ENCODE assay signal across 23 mouse cellular contexts in genomic region chr19:46963440-46963839, GRCm38 (mm10). TPM values are rescaled to one million over a fixed set of nuclear protein-coding genes. Genes with fewer than 3 reads are reported as not detected.
A peak's percentile ranks its signal among the peaks of the same experiment; 100 is the strongest.
DNase-seq lines count a peak whose midpoint lies in the region; ATAC-seq and TF ChIP-seq lines count a peak whose summit lies in the region.
"Had no signal": no experiment of that assay in that cellular context is flagged by ENCODE, and none has a peak within 500 bp of the region (broad histone marks: within the 10 kb centered on the region; RNA-seq: fewer than 3 reads in every experiment).

No protein-coding gene starts in this region.

- no peak overlapping the region for H3K4me3 ChIP-seq in liver, embryonic 12.5 days
- no peak overlapping the region for H3K4me3 ChIP-seq in liver, embryonic 11.5 days (ENCODE audit: low read depth, low read length)
- H3K4me3 ChIP-seq in ES-Bruce4 (ENCODE audit: low read depth, low read length) (no peak overlapping the region), myocyte (peak overlapping the region; percentile 62)

- no peaks in the 10 kb centered on the region for H3K27me3 ChIP-seq in liver, embryonic 12.5 days (replicated peaks)
- H3K27me3 ChIP-seq in liver, embryonic 11.5 days (replicated peaks; ENCODE audit: control insufficient read depth, insufficient read depth, low read length) = no peaks in the 10 kb centered on the region
- H3K27me3 ChIP-seq in ES-Bruce4 (ENCODE audit: control insufficient read depth, insufficient read depth, low read length, poor library complexity, severe bottlenecking) (no peaks in the 10 kb centered on the region), myocyte (ENCODE audit: control insufficient read depth, insufficient read depth, insufficient read length) (no peaks in the 10 kb centered on the region)
- H3K27me3 ChIP-seq: embryonic facial prominence, embryonic 12.5 days; forebrain, embryonic 13.5 days; megakaryocyte, embryonic 14.5 days; neural tube, embryonic 13.5 days had no signal

- no peak for TF ChIP-seq EP300 in ES-Bruce4 (IDR thresholded peaks at IDR 0.05; ENCODE audit: insufficient read depth, low read depth, low read length)

- H3K79me2 ChIP-seq in myocyte (ENCODE audit: control insufficient read depth, insufficient read depth) = peaks cover 28% of the 10 kb centered on the region

- no peak overlapping the region for H3K4me2 ChIP-seq in liver, embryonic 12.5 days
- no peak overlapping the region for H3K4me2 ChIP-seq in liver, embryonic 11.5 days
- H3K4me2 ChIP-seq in myocyte (ENCODE audit: low read depth) = peak overlapping the region; percentile 97

- intact Hi-C loops in left cerebral cortex, postnatal 36 days (cut with DNase I) = loop anchor here (5.0 kb wide), 1 partner anchor 36 kb away; no protein-coding TSS in a partner anchor

- peak overlapping the region; percentile 94; the same call in 1 of the 2 replicates for H3K27ac ChIP-seq in liver, embryonic 12.5 days
- H3K27ac ChIP-seq in liver, embryonic 11.5 days (ENCODE audit: low read depth, low read length) = no peak overlapping the region
- H3K27ac ChIP-seq in ES-Bruce4 (ENCODE audit: insufficient read depth, low read length) = 0 out of 2 replicates have a peak overlapping the region, but pooled peaks have one; percentile 44
- H3K27ac ChIP-seq: forebrain, embryonic 13.5 days had no signal

- H3K9ac ChIP-seq in liver, embryonic 12.5 days = no peak overlapping the region
- H3K9ac ChIP-seq in liver, embryonic 11.5 days (ENCODE audit: low read depth, low read length) = no peak overlapping the region
- no peak overlapping the region for H3K9ac ChIP-seq in ES-Bruce4 (ENCODE audit: low read depth, poor library complexity, severe bottlenecking)
- H3K9ac ChIP-seq: embryonic facial prominence, embryonic 12.5 days; forebrain, embryonic 13.5 days; hindbrain, embryonic 14.5 days; lung, embryonic 14.5 days; neural tube, embryonic 13.5 days had no signal

- H3K36me3 ChIP-seq in liver, embryonic 12.5 days = 0 out of 2 replicates have a peak, but pooled peaks cover 5% of the 10 kb centered on the region
- H3K36me3 ChIP-seq in liver, embryonic 11.5 days (ENCODE audit: control insufficient read depth, insufficient read depth, low read length) = 0 out of 2 replicates have a peak, but pooled peaks cover 2% of the 10 kb centered on the region
- H3K36me3 ChIP-seq in ES-Bruce4 (ENCODE audit: control insufficient read depth, insufficient read depth, low read length, poor library complexity, severe bottlenecking) (0 out of 2 replicates have a peak, but pooled peaks cover 5% of the 10 kb centered on the region), myocyte (ENCODE audit: control insufficient read depth, insufficient read depth) (no peaks in the 10 kb centered on the region)
- H3K36me3 ChIP-seq: embryonic facial prominence, embryonic 12.5 days; neural tube, embryonic 13.5 days had no signal

- peaks cover 52% of the 10 kb centered on the region for H3K4me1 ChIP-seq in liver, embryonic 12.5 days
- H3K4me1 ChIP-seq in liver, embryonic 11.5 days (replicated peaks; ENCODE audit: control insufficient read depth, insufficient read depth, low read length) = peaks cover 25% of the 10 kb centered on the region
- H3K4me1 ChIP-seq in ES-Bruce4 (ENCODE audit: control insufficient read depth, insufficient read depth, low read length) = no peaks in the 10 kb centered on the region

- TF ChIP-seq POLR2A in ES-Bruce4 (IDR thresholded peaks at IDR 0.05; ENCODE audit: insufficient read depth, low read length) (no peak), myocyte (IDR thresholded peaks at IDR 0.05; ENCODE audit: insufficient read length, low read depth) (no peak)

- no peak overlapping the region for H3ac ChIP-seq in myocyte (ENCODE audit: control insufficient read depth, insufficient read length)

- no peak for TF ChIP-seq CTCF in ES-Bruce4 (IDR thresholded peaks at IDR 0.05; ENCODE audit: low read depth, low read length)

- DNase-seq in liver, embryonic 11.5 days (ENCODE audit: low spot score) = no peak
- DNase-seq in 3T3-L1 (ENCODE audit: low read depth, low spot score) = peak; percentile 67
- no peak for DNase-seq in layer of hippocampus, postnatal 10 days (ENCODE audit: low spot score in 2 of 2)
- no peak for DNase-seq in left cerebral cortex, postnatal 36 days (ENCODE audit: low spot score in 2 of 2)
- DNase-seq: adrenal gland, adult 2 months; cerebellum, adult 18-20 months; cerebellum, postnatal 14 days; gastrocnemius, adult 2 months; heart, postnatal 4 days; layer of hippocampus, adult 9-11 months; midbrain, embryonic 14.5 days had no signal

- ATAC-seq in liver, embryonic 12.5 days = no peak
- ATAC-seq in liver, embryonic 11.5 days (replicated peaks; ENCODE audit: low FRiP score) = no peak
- ATAC-seq: CD4-positive, CD25-positive, alpha-beta regulatory T cell, adult 4 months; forebrain, embryonic 13.5 days; inflammation-experienced regulatory T-cells, adult 6 months had no signal

- H3K9me3 ChIP-seq in liver, embryonic 12.5 days (replicated peaks) = no peaks in the 10 kb centered on the region
- no peaks in the 10 kb centered on the region for H3K9me3 ChIP-seq in liver, embryonic 11.5 days (ENCODE audit: control insufficient read depth, low read length)
- H3K9me3 ChIP-seq in ES-Bruce4 (replicated peaks; ENCODE audit: control insufficient read depth, insufficient read depth, low read length, poor library complexity, severe bottlenecking) = no peaks in the 10 kb centered on the region
- H3K9me3 ChIP-seq: embryonic facial prominence, embryonic 12.5 days; forebrain, embryonic 13.5 days; megakaryocyte, embryonic 14.5 days; neural tube, embryonic 13.5 days had no signal

TF ChIP-seq in myocyte, 11 proteins besides CTCF, POLR2A, EP300 and RAD21:
- TF ChIP-seq TCF3 (IDR thresholded peaks at IDR 0.05; ENCODE audit: insufficient read length, low read depth) (no peak), TCF12 (IDR thresholded peaks at IDR 0.05; ENCODE audit: insufficient read depth, poor library complexity, severe bottlenecking) (no peak), USF1 (IDR thresholded peaks at IDR 0.05; ENCODE audit: low read depth) (no peak), SRF (IDR thresholded peaks at IDR 0.05; ENCODE audit: control insufficient read depth, insufficient read length, low read depth) (no peak), REST (IDR thresholded peaks at IDR 0.05; ENCODE audit: insufficient read depth, insufficient read length) (no peak), CEBPB (IDR thresholded peaks at IDR 0.05; ENCODE audit: insufficient read depth, poor library complexity, severe bottlenecking) (no peak), MYOD1 (IDR thresholded peaks at IDR 0.05; ENCODE audit: control insufficient read depth in 1 of 3, insufficient read length in 2 of 3, low read depth in 2 of 3) (no peak), E2F4 (IDR thresholded peaks at IDR 0.05; ENCODE audit: insufficient read depth) (no peak), MYOG (IDR thresholded peaks at IDR 0.05; ENCODE audit: control insufficient read depth in 1 of 3, insufficient read depth in 1 of 3, insufficient read length in 2 of 3, low read depth in 2 of 3) (no peak)

RNA-seq across cellular contexts. Expression of gene Ina, which starts 51.1 kb away (rescaled TPM):
- polyA plus RNA-seq in liver, embryonic 12.5 days (2016; fragmentation: Nextera tagmentation; extraction: Ambion mirVana) = 0.11 and 0.12 TPM in 2 replicates
- 0.26 and 0.53 TPM in 2 replicates for polyA plus RNA-seq in liver, embryonic 11.5 days (2014; fragmentation: Nextera tagmentation; extraction: Ambion mirVana)
- polyA plus RNA-seq in ES-Bruce4 (2011; ENCODE audit: insufficient read depth, insufficient read length, low read depth, missing spikeins) (21.2 and 21.9 TPM in 2 replicates), myocyte (2012; fragmentation: generic; extraction: Trizol) (not detected)
- total RNA-seq in layer of hippocampus, postnatal 10 days (2021) = 100 to 1,000 TPM; 197 to 202 TPM
- 100 to 1,000 TPM; 209 to 221 TPM for total RNA-seq in left cerebral cortex, postnatal 36 days (2021)
- total RNA-seq: gastrocnemius, adult 2 months; liver, adult 2 months had no signal
- polyA plus RNA-seq: CD4-positive, CD25-positive, alpha-beta regulatory T cell, adult 4 months; inflammation-experienced regulatory T-cells, adult 6 months; liver, adult 2 months had no signal

RNA-seq across cellular contexts. Expression of gene Nt5c2, which starts 51.5 kb away (rescaled TPM):
- polyA plus RNA-seq in liver, embryonic 12.5 days (2016; fragmentation: Nextera tagmentation; extraction: Ambion mirVana) = 67.1 and 78.5 TPM in 2 replicates
- polyA plus RNA-seq in liver, embryonic 11.5 days (2014; fragmentation: Nextera tagmentation; extraction: Ambion mirVana) = 107 and 110 TPM in 2 replicates
- 62.4 and 76.9 TPM in 2 replicates for polyA plus RNA-seq in ES-Bruce4 (2011; ENCODE audit: insufficient read depth, insufficient read length, low read depth, missing spikeins)
- polyA plus RNA-seq in myocyte (2012; fragmentation: generic; extraction: Trizol) = 19.5 TPM
- 10 to 100 TPM; 65.6 to 78.1 TPM for total RNA-seq in layer of hippocampus, postnatal 10 days (2021)
- 10 to 100 TPM; 68.1 to 78.8 TPM for total RNA-seq in left cerebral cortex, postnatal 36 days (2021)

Comparison
In these comparisons a context has a peak if more than half of its experiments do, and no peak if none do; other contexts are left out.
1. RNA of gene Ina, which starts 51.1 kb away (polyA plus RNA-seq): 21.2 to 21.9 TPM in ES-Bruce4; 0.26 to 0.53 TPM in liver, embryonic 11.5 days, 0.11 to 0.12 TPM in liver, embryonic 12.5 days and not detected in myocyte (single experiment); every median in the first group is over 10 times any median in the second.